Mouse (Mus musculus) kidney, postnatal 0 days (tissue): ENCODE results near the gene Raph1. TPM values are rescaled to one million over a fixed set of nuclear protein-coding genes. Genes with fewer than 3 reads are reported as not detected.

Source experiments
- ATAC-seq: fragments of 200-750 bp; cut with Nextera tagmentation; replicated peaks from 2 replicates; pipeline ENCODE4 v1.8.0; 2017; ENCODE audit warnings: low read depth, moderate number of reproducible peaks, moderate TSS enrichment, moderate library complexity; ENCODE audit not compliant: low FRiP score
- DNase-seq: peaks from one replicate; pipeline ENCODE4 v3.0.0-alpha.2; 2016; ENCODE audit warnings: low spot score
- H3K27ac ChIP-seq: fragments of 300-500 bp; sonication (generic); 2 replicates; pipeline ENCODE4 v1.5.1; 2014; ENCODE audit warnings: mild to moderate bottlenecking
- H3K27me3 ChIP-seq: fragments of 300-500 bp; sonication (generic); 2 replicates; pipeline ENCODE4 v1.6.1; 2014; ENCODE audit warnings: low read length, mixed read lengths; ENCODE audit not compliant: insufficient read depth
- H3K36me3 ChIP-seq: fragments of 300-500 bp; sonication (generic); 2 replicates; pipeline ENCODE4 v1.6.1; 2014; ENCODE audit warnings: low read length, mixed read lengths; ENCODE audit not compliant: insufficient read depth
- H3K4me1 ChIP-seq: fragments of 300-500 bp; sonication (generic); replicated peaks from 2 replicates; pipeline ENCODE4 v1.6.1; 2014; ENCODE audit warnings: antibody characterized with exemption, low read length, mixed read lengths; ENCODE audit not compliant: insufficient read depth
- H3K4me2 ChIP-seq: fragments of 300-500 bp; sonication (generic); 2 replicates; pipeline ENCODE4 v1.6.1; 2014; ENCODE audit warnings: mild to moderate bottlenecking, low read length, moderate library complexity, mixed read lengths
- H3K4me3 ChIP-seq: fragments of 300-500 bp; sonication (generic); replicated peaks from 2 replicates; pipeline ENCODE4 v1.5.1; 2014; ENCODE audit warnings: low read depth, low read length
- H3K9ac ChIP-seq: fragments of 300-500 bp; sonication (generic); 2 replicates; pipeline ENCODE4 v1.6.1; 2014; ENCODE audit warnings: low read depth, low read length
- H3K9me3 ChIP-seq: fragments of 300-500 bp; sonication (generic); replicated peaks from 2 replicates; pipeline ENCODE4 v1.6.1; 2016; ENCODE audit warnings: low read length, inconsistent platforms, mixed read lengths
- CTCF ChIP-seq: IDR thresholded peaks from 2 replicates; pipeline ENCODE4 v1.5.1; 2016; ENCODE audit warnings: antibody characterized with exemption, low read depth, mild to moderate bottlenecking, moderate library complexity
- WGBS: fragments of 180-500 bp; shearing (Covaris S2); extraction: QIAGEN DNeasy Blood & Tissue Kit; methylation state at CpG from one replicate; pipeline ENCODE4 v1.1.7; 2014; 5-methylcytosine and 5-hydroxymethylcytosine counted together
- polyA plus RNA-seq: library from polyadenylated mRNA; unstranded; fragments of >200 nt; fragmentation: Nextera tagmentation; extraction: Ambion mirVana; gene quantifications from 2 replicates; pipeline ENCODE4 v1.2.1, GENCODE M21; 2015

Raph1 gene
- polyA plus RNA-seq, 1 experiment from 2014 or later, result 21.6 TPM

DNA sequence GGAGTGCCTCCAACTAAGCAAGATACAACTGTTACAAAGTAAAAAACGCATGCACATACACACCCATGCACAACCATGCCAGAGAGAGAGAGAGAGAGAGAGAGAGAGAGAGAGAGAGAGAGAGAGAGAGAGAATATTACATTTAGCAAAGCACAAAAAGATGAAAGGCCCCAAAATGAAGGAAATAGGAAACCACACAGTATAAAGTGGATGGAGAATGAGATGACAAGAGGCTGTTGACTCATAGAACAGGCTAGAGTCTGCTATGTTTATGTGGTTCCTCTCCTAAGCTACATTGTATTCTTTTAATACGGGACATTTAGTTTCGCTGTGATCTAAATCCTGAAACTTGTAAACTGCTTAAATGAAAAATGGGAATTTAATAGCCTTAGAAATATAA lies 27.6 kb downstream of the Raph1 start:
- TF ChIP-seq CTCF, result no peak
- Histone ChIP-seq H3K9me3 (no peaks in the 10 kb centered on the region), H3K36me3 (no peaks in the 10 kb centered on the region), H3K27ac (no peak overlapping the region), H3K27me3 (no peaks in the 10 kb centered on the region), H3K4me1 (no peaks in the 10 kb centered on the region), H3K4me3 (no peak overlapping the region), H3K4me2 (no peak overlapping the region), H3K9ac (no peak overlapping the region)
- ATAC-seq, result no peak
- DNase-seq, result no peak
- 90% methylated on average over 3 of the region's 3 CpGs for WGBS

DNA sequence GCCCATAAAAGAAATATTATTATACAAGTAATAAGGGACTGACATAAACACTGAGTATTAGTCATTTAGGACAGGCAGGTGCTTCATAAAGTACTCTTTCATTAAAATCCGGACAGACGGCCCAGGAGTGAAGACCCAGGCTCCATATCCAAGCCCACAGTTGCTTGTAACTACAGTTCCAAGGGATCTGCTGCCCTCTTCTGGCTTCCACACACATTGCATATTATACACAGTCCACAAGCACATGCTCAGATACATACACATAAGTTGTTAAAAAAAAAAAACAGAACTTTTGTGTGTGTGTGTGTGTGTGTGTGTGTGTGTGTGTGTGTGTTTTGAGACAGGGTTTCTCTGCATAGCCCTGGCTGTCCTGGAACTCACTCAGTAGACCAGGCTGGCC lies 32.0 kb downstream of the Raph1 start:
- Histone ChIP-seq H3K36me3 (peaks cover 12% of the 10 kb centered on the region; the same call in 1 of the 2 replicates), H3K27ac (no peak overlapping the region), H3K9me3 (no peaks in the 10 kb centered on the region), H3K4me1 (no peaks in the 10 kb centered on the region), H3K4me2 (no peak overlapping the region), H3K4me3 (no peak overlapping the region), H3K9ac (no peak overlapping the region), H3K27me3 (no peaks in the 10 kb centered on the region)
- peak; percentile 58; the same call in 1 of the 2 replicates for TF ChIP-seq CTCF
- DNase-seq (peak; percentile 10), ATAC-seq (no peak)
- 96% methylated on average over 2 of the region's 2 CpGs for WGBS

DNA sequence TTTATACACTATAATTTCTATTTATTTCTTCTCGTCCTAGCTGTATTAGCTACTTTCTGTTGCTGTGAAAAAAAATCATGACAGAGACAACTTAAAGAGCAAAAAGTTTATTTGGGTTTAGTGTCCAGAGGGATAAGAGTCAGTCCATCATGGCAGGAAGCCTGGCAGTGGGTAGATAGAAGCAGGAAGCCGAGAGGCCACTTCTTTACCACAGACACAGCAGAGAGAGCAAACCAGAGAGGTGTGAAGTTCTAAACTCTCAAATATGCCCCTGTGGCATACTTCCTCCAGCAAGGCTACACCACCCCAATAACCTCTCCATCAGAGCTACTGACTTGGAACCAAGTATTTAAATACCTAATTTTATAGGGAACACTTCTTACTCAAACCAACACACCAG lies 36.3 kb downstream of the Raph1 start:
- Histone ChIP-seq H3K9me3 (no peaks in the 10 kb centered on the region), H3K4me2 (no peak overlapping the region), H3K27me3 (no peaks in the 10 kb centered on the region), H3K27ac (no peak overlapping the region), H3K36me3 (peaks cover 18% of the 10 kb centered on the region), H3K4me1 (no peaks in the 10 kb centered on the region), H3K9ac (no peak overlapping the region), H3K4me3 (no peak overlapping the region)
- ATAC-seq (no peak), DNase-seq (no peak)
- WGBS, result 88% methylated on average over 2 of the region's 2 CpGs
- no peak for TF ChIP-seq CTCF

DNA sequence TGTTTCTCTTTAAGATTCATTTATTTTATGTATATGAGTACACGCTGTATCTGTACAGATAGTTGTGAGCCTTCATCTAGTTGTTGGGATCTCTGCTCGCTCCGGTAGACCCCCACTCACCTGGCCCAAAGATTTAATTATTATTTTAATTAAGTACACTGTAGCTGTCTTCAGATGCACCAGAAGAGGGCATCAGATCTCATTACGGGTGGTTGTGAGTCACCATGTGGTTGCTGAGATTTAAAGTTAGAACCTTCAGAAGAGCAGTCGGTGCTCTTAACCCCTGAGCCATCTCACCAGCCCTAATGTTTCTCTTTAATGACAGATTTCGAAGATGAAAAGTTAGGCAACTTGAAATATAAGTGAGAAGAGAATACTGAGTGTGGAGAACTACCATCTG lies 36.8 kb downstream of the Raph1 start:
- no peaks in the 10 kb centered on the region for H3K4me1 ChIP-seq
- 92% methylated on average over 6 of the region's 6 CpGs for WGBS
- peaks cover 23% of the 10 kb centered on the region for H3K36me3 ChIP-seq
- TF ChIP-seq CTCF, result peak; percentile 27; the same call in 1 of the 2 replicates
- no peak overlapping the region for H3K4me2 ChIP-seq
- H3K9me3 ChIP-seq, result no peaks in the 10 kb centered on the region
- H3K27ac ChIP-seq, result no peak overlapping the region
- DNase-seq (no peak), ATAC-seq (no peak)
- no peaks in the 10 kb centered on the region for H3K27me3 ChIP-seq
- no peak overlapping the region for H3K9ac ChIP-seq
- no peak overlapping the region for H3K4me3 ChIP-seq

DNA sequence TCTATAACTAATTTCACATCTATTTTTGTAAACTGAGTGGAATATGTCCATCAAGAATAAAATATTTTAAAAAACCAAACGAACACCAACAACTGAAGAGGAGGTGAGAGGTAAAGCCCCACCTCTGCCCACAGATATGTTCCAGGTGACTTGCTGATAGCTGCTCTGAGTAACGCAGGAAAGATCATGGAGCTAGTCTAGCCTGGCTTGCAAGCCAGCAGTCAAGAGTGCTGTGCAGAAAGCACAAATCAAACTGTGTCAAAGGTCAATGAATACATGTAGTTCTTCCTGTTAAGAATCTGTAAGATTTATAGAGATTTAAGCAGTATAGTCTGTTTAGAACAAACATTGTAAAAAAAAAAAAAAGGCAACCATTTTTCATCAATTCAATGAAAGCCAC lies 56.3 kb downstream of the Raph1 start:
- Histone ChIP-seq H3K27ac (no peak overlapping the region), H3K4me1 (no peaks in the 10 kb centered on the region), H3K9ac (no peak overlapping the region), H3K9me3 (no peaks in the 10 kb centered on the region), H3K4me3 (no peak overlapping the region), H3K4me2 (no peak overlapping the region), H3K36me3 (peaks cover 5% of the 10 kb centered on the region; the same call in 1 of the 2 replicates), H3K27me3 (no peaks in the 10 kb centered on the region)
- no peak for ATAC-seq
- TF ChIP-seq CTCF, result no peak
- 41% methylated on average over 2 of the region's 2 CpGs for WGBS
- peak; percentile 37 for DNase-seq

DNA sequence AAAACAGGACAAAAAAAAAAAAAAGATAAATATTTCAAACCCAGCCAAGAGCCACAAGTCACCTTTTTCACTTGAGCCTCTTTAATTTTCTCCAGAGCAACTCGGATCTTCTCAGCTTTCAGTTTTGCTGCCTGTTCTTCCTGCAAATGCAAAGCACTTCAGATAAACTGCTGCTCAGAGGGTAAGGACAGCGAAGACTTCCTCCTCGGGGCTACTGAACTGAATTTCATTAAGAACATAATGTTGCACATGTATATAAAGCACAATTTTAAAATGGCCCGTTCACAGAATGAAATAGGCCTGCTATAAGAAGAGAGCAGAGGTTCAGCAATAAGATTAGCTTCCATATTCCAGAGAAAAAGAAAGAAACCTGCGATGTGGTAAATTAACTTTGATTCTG lies 63.4 kb downstream of the Raph1 start:
- H3K4me2 ChIP-seq, result no peak overlapping the region
- TF ChIP-seq CTCF, result no peak

DNA sequence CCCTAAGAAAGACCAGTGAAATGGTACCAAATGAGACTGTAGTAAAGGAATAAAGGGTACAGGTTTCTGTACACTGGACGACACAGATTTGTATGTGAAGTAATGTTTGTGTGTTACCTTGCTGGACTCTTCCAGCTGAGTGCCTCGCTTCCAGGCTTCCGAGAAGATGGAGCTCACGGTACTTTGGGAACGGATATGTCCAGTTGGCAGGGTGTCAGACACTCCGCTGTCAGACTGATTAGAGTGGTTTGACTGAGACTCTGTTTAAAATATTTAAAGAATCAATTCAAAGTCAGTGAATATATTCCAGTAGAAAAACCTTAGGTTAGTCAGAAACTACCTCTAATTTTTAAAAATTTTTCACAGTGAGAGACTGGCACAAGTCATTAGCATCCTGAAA lies 73.5 kb downstream of the Raph1 start:
- H3K27ac ChIP-seq, result no peak overlapping the region
- no peaks in the 10 kb centered on the region for H3K9me3 ChIP-seq
- ATAC-seq, result no peak
- no peaks in the 10 kb centered on the region for H3K27me3 ChIP-seq
- TF ChIP-seq CTCF, result no peak
- no peak for DNase-seq
- H3K9ac ChIP-seq, result no peak overlapping the region
- H3K4me3 ChIP-seq, result no peak overlapping the region
- WGBS, result 88% methylated on average over 6 of the region's 6 CpGs
- no peak overlapping the region for H3K4me2 ChIP-seq
- peaks cover 48% of the 10 kb centered on the region for H3K36me3 ChIP-seq
- H3K4me1 ChIP-seq, result no peaks in the 10 kb centered on the region

More for the DNA sequence above, 63.4 kb downstream of the Raph1 start:
- Histone ChIP-seq H3K27ac (no peak overlapping the region), H3K9me3 (no peaks in the 10 kb centered on the region), H3K4me1 (no peaks in the 10 kb centered on the region), H3K4me3 (no peak overlapping the region), H3K36me3 (peaks cover 2% of the 10 kb centered on the region; the same call in 1 of the 2 replicates), H3K27me3 (no peaks in the 10 kb centered on the region), H3K9ac (no peak overlapping the region)
- DNase-seq (peak; percentile 12), ATAC-seq (no peak)
- WGBS, result 67% methylated on average over 5 of the region's 5 CpGs
